Mouse (Mus musculus): Measurements from ENCODE around the gene Gm20924. TPM values are rescaled to one million over a fixed set of nuclear protein-coding genes. Genes with fewer than 3 reads are reported as not detected.
"Not testable (repeated sequence)": the region's sequence is repeated elsewhere in the genome, so short reads cannot be mapped to it uniquely, and the experiment has no call there.

The Gm20924 gene
- not detected for total RNA-seq (2018; cell fraction: chromatin; rRNA removed)
- not detected for total RNA-seq (2018; cell fraction: cytosol; rRNA removed)
- total RNA-seq (2018; cell fraction: nucleus; rRNA removed): not detected
- polyA plus RNA-seq (2018): not detected in 3 replicates

DNA sequence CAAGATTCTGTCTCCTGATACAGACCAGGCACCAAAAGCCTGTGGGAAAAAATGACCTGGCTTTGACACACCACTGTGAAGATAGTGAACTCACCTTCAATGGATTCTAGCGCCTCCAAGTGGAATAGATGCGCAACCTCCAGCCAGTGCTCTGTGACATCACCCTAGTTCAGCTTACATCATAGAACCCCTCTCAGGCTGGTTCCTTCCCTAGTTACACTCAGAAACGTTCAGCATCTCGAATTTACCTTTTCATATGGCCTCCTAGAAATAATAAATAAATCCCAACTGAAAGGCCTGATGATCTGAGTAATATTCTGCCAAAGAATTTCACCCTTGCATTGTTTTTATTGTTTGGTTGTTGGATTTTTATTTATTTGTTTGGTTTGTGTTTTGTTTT is at the start of gene Gm20924:
Gm20924 (minus strand) TSS at position 101 of the 400 bp plus-strand sequence.
- H3K4me3 ChIP-seq (ENCODE audit: inconsistent target); H3K36me3 ChIP-seq (ENCODE audit: inconsistent target); H3K79me2 ChIP-seq (ENCODE audit: inconsistent target); H3K27ac ChIP-seq: not testable (repeated sequence)
- no CpG with 5 or more reads among the region's 4 CpGs for WGBS (ENCODE audit: missing documents)

Other genes with a start within 250 kb of the Gm20924 start
- not detected in 3 replicates for gene Gm20736, start 170.2 kb upstream of the Gm20924 start, polyA plus RNA-seq (2018)